Mouse (Mus musculus): ENCODE measurements around the gene Ints5.

GRCm38 (mm10) chr19:8886916-8887584 lies 5.8 kb upstream of the Ints5 start:
- TF ChIP-seq CTCF (IDR thresholded peaks at IDR 0.05; ENCODE audit: borderline replicate concordance, insufficient read depth, low read depth, low read length) (no peak), POLR2A (IDR thresholded peaks at IDR 0.05; ENCODE audit: borderline replicate concordance, insufficient read depth, low read length) (no peak)

Measured in cerebellum, adult 2 months (tissue).